Mouse (Mus musculus) limb, embryonic 10.5 days (tissue): ENCODE results near the gene Hsh2d. TPM values are rescaled to one million over a fixed set of nuclear protein-coding genes. Genes with fewer than 3 reads are reported as not detected.

Source experiments
- DNase-seq: peaks from one replicate; pipeline ENCODE4 v3.0.0-alpha.2; 2017; ENCODE audit warnings: low spot score
- H3K27ac ChIP-seq: fragments of 300-500 bp; sonication (generic); 2 replicates; pipeline ENCODE4 v1.5.1; 2016; ENCODE audit warnings: mild to moderate bottlenecking
- H3K27me3 ChIP-seq: fragments of 300-500 bp; sonication (generic); 2 replicates; pipeline ENCODE4 v1.6.1; 2016; ENCODE audit warnings: low read depth, mild to moderate bottlenecking; ENCODE audit not compliant: poor library complexity, severe bottlenecking
- H3K36me3 ChIP-seq: fragments of 300-500 bp; sonication (generic); 2 replicates; pipeline ENCODE4 v1.6.1; 2016; ENCODE audit warnings: mild to moderate bottlenecking, moderate library complexity
- H3K4me1 ChIP-seq: fragments of 300-500 bp; sonication (generic); 2 replicates; pipeline ENCODE4 v1.6.1; 2016
- H3K4me3 ChIP-seq: fragments of 300-500 bp; sonication (generic); 2 replicates; pipeline ENCODE4 v1.5.1; 2016; ENCODE audit warnings: mild to moderate bottlenecking, moderate library complexity
- H3K9me3 ChIP-seq: fragments of 300-500 bp; sonication (generic); replicated peaks from 2 replicates; pipeline ENCODE4 v1.6.1; 2016; ENCODE audit warnings: mild to moderate bottlenecking
- WGBS: fragments of 180-500 bp; shearing (Covaris S2); methylation state at CpG from one replicate; pipeline ENCODE4 v1.1.7; 2016; 5-methylcytosine and 5-hydroxymethylcytosine counted together
- polyA plus RNA-seq: library from polyadenylated mRNA; unstranded; fragments of >200 nt; fragmentation: Nextera tagmentation; extraction: Ambion mirVana; gene quantifications from 2 replicates; pipeline ENCODE4 v1.2.1, GENCODE M21; 2016

The Hsh2d gene
- polyA plus RNA-seq, 1 experiment from 2014 or later: not detected

DNA sequence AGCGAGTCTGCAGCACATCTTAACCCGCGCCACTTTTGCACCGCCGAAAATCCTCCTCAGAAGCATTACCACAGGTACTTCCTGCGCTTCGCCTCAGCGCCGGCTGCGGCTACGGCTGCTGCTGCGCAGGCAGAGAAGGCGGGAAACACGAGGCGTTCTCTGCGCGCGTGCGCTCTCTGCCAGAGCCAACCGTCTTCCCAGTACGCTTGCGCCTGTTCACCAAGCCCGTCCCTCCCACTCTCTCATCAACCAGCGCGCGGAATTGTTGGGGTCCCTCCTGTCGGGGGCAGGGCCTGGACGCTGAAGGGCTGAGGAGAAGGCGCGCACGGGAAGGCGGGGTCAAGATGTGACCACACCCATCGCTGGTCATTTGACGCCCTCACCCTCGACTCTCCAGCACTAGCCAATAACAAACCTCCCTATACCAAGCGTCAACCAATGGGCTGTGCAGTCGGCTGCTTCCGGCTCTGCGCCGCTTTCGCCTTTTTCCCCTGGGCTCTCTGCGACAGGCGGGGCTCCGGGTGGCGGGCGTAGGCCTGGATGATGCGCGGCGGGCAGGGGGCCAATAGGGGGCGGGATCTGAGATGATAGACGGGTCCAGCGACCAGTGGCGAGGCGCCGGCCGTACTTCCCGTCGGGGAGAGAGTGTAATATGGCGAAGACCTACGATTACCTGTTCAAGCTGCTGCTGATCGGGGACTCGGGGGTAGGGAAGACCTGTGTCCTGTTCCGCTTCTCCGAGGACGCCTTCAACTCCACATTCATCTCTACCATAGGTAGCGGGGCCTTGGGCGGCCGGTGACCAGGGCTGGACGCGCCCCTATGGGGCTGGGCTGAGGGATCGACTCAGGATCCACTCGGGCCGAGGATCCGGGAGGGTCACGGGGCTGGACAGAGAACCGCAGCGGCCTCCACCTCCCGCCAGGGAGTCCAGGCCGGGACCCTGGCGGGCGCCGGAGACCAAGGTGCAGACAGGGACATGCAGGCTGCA is 28.4 kb upstream of the Hsh2d start, which contains the start of gene Rab8a:
TSS of gene Rab8a (plus strand) at position 494 of the 991 bp plus-strand sequence.
- DNase-seq: peak; percentile 98
- WGBS: under 1% methylated on average over 82 of the region's 82 CpGs

GRCm38 (mm10) chr8:72162821-72163220 is 26.6 kb upstream of the Hsh2d start:
- Histone ChIP-seq H3K9me3 (no peaks in the 10 kb centered on the region), H3K27ac (no peak overlapping the region), H3K4me1 (peaks cover 21% of the 10 kb centered on the region), H3K27me3 (no peaks in the 10 kb centered on the region), H3K4me3 (peak overlapping the region; percentile 95; the same call in 1 of the 2 replicates), H3K36me3 (peaks cover 50% of the 10 kb centered on the region)
- DNase-seq: no peak

More for the DNA sequence above, 28.4 kb upstream of the Hsh2d start, which contains the start of gene Rab8a:
- Histone ChIP-seq H3K4me1 (peaks cover 21% of the 10 kb centered on the region), H3K27me3 (no peaks in the 10 kb centered on the region), H3K9me3 (no peaks in the 10 kb centered on the region), H3K4me3 (peak within 1 kb of the TSS; percentile 95), H3K27ac (peak within 1 kb of the TSS; percentile 89), H3K36me3 (peaks cover 32% of the 10 kb centered on the region)

DNA sequence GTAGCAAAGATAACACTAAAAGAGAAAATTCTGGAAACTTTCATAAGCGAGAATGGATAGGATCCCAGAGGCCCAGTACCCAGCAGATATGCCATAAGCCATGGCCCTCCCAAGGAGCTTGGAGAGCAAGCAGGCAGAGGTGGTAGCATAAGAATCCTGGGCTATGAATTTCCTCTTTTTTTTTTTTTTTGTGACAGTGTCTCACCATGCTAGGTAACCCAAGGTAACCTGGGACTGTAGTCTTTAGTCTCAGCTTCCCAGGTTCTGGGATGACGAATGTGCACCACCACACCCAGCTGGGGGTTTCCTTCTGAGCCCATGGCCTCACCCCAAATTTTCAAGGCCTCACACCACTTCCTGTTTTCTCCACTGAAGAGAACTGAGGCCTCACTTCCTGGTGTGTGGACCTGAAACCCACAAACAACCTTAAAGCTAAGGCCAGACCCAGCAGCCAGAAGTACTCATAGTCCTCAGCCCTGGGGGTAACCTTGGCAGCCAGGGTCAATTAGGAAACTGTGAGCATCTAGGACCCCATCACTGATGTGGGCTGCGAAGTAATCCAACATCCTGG is 20.3 kb upstream of the Hsh2d start:
- Histone ChIP-seq H3K4me1 (no peaks in the 10 kb centered on the region), H3K27me3 (no peaks in the 10 kb centered on the region), H3K36me3 (peaks cover 99% of the 10 kb centered on the region), H3K27ac (no peak overlapping the region), H3K4me3 (no peak overlapping the region), H3K9me3 (no peaks in the 10 kb centered on the region)
- DNase-seq: no peak
- WGBS: 91% methylated on average over 3 of the region's 3 CpGs

DNA sequence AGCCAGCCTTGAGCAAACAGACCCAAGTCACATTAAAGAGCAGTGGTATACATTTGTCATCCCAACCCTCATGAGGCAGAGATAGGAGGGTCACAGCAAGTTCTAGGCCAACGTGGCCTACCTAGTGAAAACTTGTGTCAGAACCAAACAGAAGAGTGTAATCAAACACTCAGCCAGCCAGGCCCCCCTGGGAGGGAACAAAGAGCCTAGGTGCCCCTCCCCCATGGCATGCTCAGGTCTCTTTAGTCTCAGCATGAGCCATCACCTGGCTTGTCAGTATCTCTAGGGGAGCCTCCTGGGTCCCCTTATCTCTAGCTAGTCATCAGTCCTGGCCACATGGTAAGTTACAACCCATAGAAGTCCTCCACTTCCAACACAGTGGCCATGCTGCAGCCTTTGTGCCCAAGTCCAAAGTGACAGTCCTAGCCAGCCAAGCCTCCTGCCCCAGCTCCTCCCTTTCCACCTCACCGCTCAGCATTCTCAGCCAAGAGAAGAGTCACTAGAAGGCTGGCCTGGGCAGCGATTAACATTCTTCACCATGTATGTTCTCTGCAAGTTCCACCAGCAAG is 19.7 kb upstream of the Hsh2d start:
- Histone ChIP-seq H3K4me1 (no peaks in the 10 kb centered on the region), H3K4me3 (no peak overlapping the region), H3K27me3 (no peaks in the 10 kb centered on the region), H3K27ac (no peak overlapping the region), H3K36me3 (peaks cover 99% of the 10 kb centered on the region), H3K9me3 (no peaks in the 10 kb centered on the region)
- 71% methylated on average over 3 of the region's 3 CpGs for WGBS
- DNase-seq: no peak

DNA sequence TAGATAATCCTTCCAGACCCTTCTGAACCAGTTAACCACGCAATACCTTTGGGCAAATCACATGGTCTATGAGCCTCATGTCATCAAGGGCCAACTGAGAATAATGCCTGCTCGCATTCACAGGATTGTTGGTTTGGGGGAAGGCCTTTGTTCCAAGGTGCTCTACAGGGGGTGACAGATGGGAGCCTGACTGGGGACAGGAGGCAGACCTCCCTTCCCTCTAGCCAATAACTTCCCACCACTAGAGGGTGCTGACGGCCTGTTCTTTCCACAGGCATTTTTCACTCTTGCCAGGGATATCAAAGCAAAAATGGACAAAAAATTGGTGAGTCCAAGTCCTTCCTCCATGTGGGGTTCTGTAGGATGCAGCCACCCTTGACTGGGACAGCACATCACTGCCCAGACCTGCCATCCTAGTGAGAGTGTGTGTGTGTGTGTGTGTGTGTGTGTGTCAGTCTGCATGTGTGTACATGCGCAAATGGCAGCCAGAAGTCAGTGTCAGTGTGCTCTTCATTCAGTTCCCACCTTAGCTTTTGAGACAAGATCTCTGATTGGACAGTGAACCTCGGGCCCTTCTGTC is 12.0 kb upstream of the Hsh2d start:
- no peak overlapping the region for H3K4me3 ChIP-seq
- 69% methylated on average over 5 of the region's 5 CpGs for WGBS
- no peaks in the 10 kb centered on the region for H3K9me3 ChIP-seq
- no peak overlapping the region for H3K27ac ChIP-seq
- no peaks in the 10 kb centered on the region for H3K4me1 ChIP-seq
- DNase-seq: peak; percentile 66
- peaks cover 96% of the 10 kb centered on the region for H3K36me3 ChIP-seq
- H3K27me3 ChIP-seq: no peaks in the 10 kb centered on the region

DNA sequence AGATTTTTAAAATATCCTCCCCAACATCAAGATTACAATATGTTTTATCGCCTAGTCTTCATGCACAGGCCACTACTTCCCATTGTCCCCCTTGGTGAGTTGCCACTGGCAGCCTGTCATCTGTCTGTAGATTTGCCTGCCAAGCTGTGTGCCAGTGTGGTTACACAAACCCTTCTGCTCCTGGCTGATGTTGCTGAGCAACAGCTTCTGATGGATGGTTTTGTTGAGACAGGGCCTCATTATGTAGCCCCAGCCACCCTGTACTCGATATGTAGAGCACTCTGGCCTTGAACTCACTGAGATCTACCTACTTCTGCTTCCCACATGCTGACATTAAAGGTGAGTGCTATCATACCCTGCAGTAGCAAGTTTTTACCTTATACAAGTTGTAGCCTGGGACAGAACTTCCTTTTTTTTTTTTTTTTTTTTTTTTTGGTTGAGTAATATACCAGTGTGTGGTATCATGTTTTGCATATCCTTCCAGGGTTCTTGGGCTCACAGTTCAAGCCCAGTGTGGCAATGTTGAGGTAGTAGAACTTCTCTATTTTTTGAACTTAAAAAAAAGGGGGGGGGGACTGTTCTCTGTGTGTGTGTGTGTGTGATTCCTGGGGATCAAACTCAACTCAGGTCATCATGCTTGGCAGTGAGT is 5.8 kb upstream of the Hsh2d start:
- WGBS: 74% methylated on average over 2 of the region's 2 CpGs
- Histone ChIP-seq H3K4me1 (no peaks in the 10 kb centered on the region), H3K4me3 (no peak overlapping the region), H3K36me3 (peaks cover 34% of the 10 kb centered on the region), H3K27me3 (no peaks in the 10 kb centered on the region), H3K27ac (no peak overlapping the region), H3K9me3 (no peaks in the 10 kb centered on the region)
- no peak for DNase-seq

DNA sequence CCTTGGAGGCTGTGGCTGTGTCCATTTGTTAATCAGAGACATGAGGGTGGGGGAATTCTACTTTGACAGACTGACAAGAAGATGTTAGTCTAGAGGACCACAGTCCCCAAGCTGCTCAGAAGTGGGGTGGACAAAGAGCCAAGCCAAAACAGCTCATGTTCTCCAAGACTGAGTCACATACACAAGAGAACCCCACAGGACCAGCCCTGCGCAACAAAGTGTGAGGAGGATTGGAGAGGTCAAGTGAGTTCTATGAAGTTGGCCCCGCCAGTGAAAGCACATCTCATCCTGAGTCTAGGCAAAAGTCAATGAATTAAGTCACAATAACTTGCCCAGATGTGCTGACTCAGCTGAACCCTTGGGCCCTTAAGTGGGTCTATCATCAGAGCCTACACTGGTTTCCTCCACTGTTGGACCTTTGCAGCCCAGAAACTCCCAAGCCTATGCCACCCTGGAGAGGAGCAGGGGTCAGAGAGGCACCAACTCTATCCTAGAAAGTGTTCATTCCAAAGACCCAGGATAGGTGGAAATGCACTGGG is 1.6 kb upstream of the Hsh2d start:
- Histone ChIP-seq H3K4me1 (no peaks in the 10 kb centered on the region), H3K9me3 (no peaks in the 10 kb centered on the region), H3K27me3 (no peaks in the 10 kb centered on the region), H3K36me3 (no peaks in the 10 kb centered on the region), H3K4me3 (no peak overlapping the region), H3K27ac (no peak overlapping the region)
- DNase-seq: no peak
- WGBS: 80% methylated on average over 2 of the region's 2 CpGs

DNA sequence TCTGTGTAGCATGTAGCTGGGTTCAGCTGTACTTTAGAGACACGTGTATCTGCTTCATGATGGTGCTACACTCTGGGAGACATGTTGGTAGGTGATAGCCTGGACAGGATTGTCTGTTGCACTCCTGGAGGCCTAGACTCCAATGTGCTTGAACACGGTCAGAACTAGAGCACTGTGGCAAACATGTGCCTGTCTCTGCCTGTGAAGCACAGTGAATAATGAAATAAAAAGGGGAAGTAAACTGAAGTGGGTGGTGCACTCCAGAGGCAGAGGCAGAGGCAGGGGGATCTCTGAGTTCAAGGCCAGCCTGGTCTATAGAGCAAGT is 739 bp downstream of the Hsh2d start:
- Histone ChIP-seq H3K4me1 (no peaks in the 10 kb centered on the region), H3K27me3 (no peaks in the 10 kb centered on the region), H3K27ac (no peak overlapping the region), H3K4me3 (no peak overlapping the region), H3K9me3 (no peaks in the 10 kb centered on the region), H3K36me3 (no peaks in the 10 kb centered on the region)
- WGBS: 94% methylated on average over 2 of the region's 2 CpGs
- DNase-seq: no peak

- Histone ChIP-seq H3K4me1 (no peaks in the 10 kb centered on the region), H3K27me3 (no peaks in the 10 kb centered on the region)
- DNase-seq: no peak
Observed at GRCm38 (mm10) chr8:72192065-72192464, 2.6 kb downstream of the Hsh2d start.

DNA sequence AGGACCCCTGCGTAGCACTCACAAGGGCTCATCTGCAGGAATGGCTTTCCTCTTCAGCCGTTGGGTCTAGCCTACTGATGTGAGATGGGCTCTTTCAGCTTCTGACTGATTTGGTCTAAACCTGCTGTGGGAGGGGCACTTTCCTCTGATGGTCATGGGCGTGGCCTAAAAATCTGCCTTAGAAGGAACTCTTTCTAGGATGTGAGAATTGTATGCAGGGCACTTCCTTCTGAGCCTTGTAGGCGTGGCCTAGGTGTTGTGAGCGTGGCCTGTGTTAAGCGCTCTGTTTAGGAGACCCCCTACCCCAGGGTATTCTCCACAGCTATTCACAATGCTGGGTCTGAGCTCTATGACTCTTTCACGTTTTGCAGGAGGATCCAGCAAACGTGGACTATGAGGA is 8.6 kb downstream of the Hsh2d start:
- H3K9me3 ChIP-seq: peaks cover 7% of the 10 kb centered on the region; the same call in 1 of the 2 replicates
- 58% methylated on average over 8 of the region's 8 CpGs for WGBS
- no peaks in the 10 kb centered on the region for H3K36me3 ChIP-seq
- no peaks in the 10 kb centered on the region for H3K4me1 ChIP-seq
- H3K27me3 ChIP-seq: no peaks in the 10 kb centered on the region
- no peak overlapping the region for H3K27ac ChIP-seq
- DNase-seq: no peak
- no peak overlapping the region for H3K4me3 ChIP-seq

More at GRCm38 (mm10) chr8:72192065-72192464, 2.6 kb downstream of the Hsh2d start:
- Histone ChIP-seq H3K9me3 (no peaks in the 10 kb centered on the region), H3K4me3 (no peak overlapping the region), H3K36me3 (no peaks in the 10 kb centered on the region), H3K27ac (no peak overlapping the region)

DNA sequence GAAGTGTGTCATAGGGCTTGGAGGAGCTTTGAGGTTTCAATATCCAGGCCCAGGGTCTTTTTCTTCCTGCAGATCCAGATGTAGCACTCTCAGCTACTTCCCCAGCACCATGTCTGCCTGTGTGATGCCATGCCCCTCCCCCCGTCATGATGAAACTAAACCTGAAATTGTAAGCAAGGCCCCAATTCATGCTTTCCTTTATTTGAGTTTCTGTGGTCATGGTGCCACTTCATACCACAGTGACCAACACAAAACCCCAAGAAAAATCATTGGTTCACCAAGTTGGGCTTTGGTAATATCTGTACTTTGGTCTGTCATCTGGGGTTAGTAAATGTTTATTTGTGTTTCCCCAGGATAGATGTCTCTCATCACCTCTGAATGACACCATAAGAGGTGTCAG is 19.1 kb downstream of the Hsh2d start:
- no peaks in the 10 kb centered on the region for H3K27me3 ChIP-seq
- no peak for DNase-seq
- 73% methylated on average over 1 of the region's 1 CpGs for WGBS
- no peaks in the 10 kb centered on the region for H3K4me1 ChIP-seq
- H3K4me3 ChIP-seq: no peak overlapping the region
- H3K27ac ChIP-seq: no peak overlapping the region
- no peaks in the 10 kb centered on the region for H3K36me3 ChIP-seq
- no peaks in the 10 kb centered on the region for H3K9me3 ChIP-seq

DNA sequence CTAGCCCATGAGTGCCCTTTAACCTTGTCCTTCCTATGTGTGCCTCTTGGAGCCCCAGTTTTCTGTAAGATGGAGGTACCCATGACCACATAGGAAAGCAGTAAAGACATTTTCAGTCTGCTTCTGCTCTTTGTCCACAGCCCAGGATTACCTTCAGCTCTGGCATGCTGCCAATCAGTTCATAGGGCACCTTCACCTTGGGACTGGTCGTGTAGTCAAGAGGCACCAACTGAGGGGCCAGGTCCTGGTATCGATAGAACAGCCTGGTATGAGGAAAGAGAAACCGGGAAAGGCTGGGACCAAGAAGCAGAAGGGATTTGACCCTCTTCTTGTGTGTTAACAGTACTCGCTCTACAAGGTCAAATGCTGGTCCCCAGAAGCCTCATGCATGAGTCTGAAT is 20.8 kb downstream of the Hsh2d start:
- WGBS: 76% methylated on average over 4 of the region's 4 CpGs
- no peaks in the 10 kb centered on the region for H3K36me3 ChIP-seq

More for the DNA sequence above, 20.8 kb downstream of the Hsh2d start:
- DNase-seq: no peak
- Histone ChIP-seq H3K27ac (no peak overlapping the region), H3K9me3 (no peaks in the 10 kb centered on the region), H3K4me1 (no peaks in the 10 kb centered on the region), H3K4me3 (no peak overlapping the region), H3K27me3 (0 out of 2 replicates have a peak, but pooled peaks cover 3% of the 10 kb centered on the region)
